Mouse (Mus musculus) Patski (cell line): ENCODE measurements around the gene 1300017J02Rik. TPM values are rescaled to one million over a fixed set of nuclear protein-coding genes. Genes with fewer than 3 reads are reported as not detected.

Experiments used
- ATAC-seq: fragments of 100-300 bp; one replicate; pipeline ENCODE4 v1.8.0; 2021
- CTCF ChIA-PET: fragments of 350-600 bp; sonication (Branson Sonifier 250); formaldehyde crosslinking; loops from one replicate; lab custom pipeline; 2022; ENCODE audit warnings: inconsistent platforms; lab: Charles Lee
- POLR2A ChIA-PET: fragments of 350-600 bp; sonication (Branson Sonifier 250); formaldehyde crosslinking; loops from one replicate; lab custom pipeline; 2022; ENCODE audit warnings: antibody characterized with exemption, inconsistent platforms; lab: Charles Lee
- DNase-seq: peaks from one replicate; pipeline ENCODE4 v3.0.0-alpha.2; 2011; ENCODE audit warnings: low read depth, low spot score
- H3K27me3 ChIP-seq: fragments of 371-371 bp; one replicate; pipeline ENCODE4 v1.5.1; 2021
- CTCF ChIP-seq: fragments of 100-300 bp; IDR thresholded peaks from one replicate; pipeline ENCODE4 v1.5.1; 2021
- in situ Hi-C: fragments of 300-500 bp; cut with MboI; formaldehyde crosslinking; loops from 3 replicates; pipeline ENCODE4 v1.11.1; 2018; ENCODE audit warnings: low pct_unique_long_range_greater_than_20kb, mixed read lengths
- polyA plus RNA-seq: library from polyadenylated mRNA; unstranded; gene quantifications from one replicate; pipeline ENCODE4 v1.2.3, GENCODE M21; 2021

Gene 1300017J02Rik
- polyA plus RNA-seq, 1 experiment from 2014 or later = 0.12 TPM

DNA sequence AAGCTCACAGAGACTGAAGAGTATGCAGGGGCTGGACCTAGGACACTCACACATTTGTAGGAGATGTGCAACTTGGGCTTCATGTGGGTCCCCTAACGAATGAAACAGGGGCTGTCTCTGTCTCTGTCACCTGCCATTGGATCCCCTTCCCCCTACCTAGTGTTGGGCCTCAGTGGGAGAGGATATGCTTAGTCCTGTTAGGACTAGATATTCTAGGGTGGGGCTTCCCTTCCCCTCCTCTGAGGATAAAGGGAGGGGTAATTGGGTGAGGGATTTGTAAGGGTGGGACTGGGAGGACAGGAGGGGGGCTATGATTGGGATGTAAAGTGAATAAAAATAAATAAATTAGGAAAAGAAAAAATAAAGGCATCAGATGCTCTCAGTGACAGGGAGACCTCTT is 29.2 kb downstream of the 1300017J02Rik start:
- ChIA-PET CTCF (no interaction called here), POLR2A (no interaction called here)
- no peak for ATAC-seq
- TF ChIP-seq CTCF = no peak
- in situ Hi-C loops = no loop called here
- H3K27me3 ChIP-seq = peaks cover 9% of the 10 kb centered on the region
- no peak for DNase-seq

DNA sequence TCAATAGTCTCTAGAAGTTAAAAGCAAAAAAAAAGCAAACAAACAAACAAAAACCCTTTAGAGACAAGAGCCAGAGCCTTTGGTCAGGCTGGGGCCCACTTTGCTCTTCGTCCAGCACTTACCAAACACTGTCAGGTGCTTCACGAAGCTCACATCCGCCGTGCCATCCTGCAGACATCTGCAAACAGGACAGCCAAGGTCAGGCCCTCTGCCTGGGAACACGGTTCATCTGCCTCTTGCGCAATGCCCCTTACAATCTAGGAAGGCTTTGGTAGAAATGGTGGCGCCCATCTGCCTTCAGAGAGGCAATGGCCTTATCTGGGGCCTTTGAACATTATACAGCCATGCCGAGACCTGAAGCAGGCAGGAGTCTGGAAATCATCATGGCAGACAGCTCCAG is 30.1 kb downstream of the 1300017J02Rik start:
- ChIA-PET POLR2A (no interaction called here), CTCF (no interaction called here)
- no peak for TF ChIP-seq CTCF
- in situ Hi-C loops = no loop called here
- H3K27me3 ChIP-seq = peaks cover 12% of the 10 kb centered on the region
- no peak for DNase-seq
- no peak for ATAC-seq

DNA sequence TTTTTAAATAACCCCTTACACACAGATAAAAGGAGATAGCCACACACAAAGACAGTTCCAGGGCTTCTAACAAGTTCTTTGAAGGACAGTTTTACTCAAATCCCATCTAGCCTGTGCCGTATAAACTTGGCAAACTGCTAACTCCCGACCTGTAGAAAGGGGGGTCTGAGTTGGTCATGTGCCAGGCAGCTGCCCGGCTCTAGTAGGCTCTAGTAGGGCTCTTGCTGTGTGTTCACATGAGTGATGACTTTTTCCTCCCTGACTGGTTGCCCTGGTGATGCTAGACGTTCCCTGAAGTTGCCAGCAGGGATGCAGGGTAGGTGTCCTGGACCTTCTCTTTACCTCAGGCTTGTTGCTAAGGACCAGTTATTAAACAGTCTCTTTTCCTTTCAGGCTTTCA is 33.8 kb downstream of the 1300017J02Rik start:
- DNase-seq (no peak), ATAC-seq (no peak)
- CTCF ChIA-PET = no interaction called here
- peaks cover 25% of the 10 kb centered on the region for H3K27me3 ChIP-seq
- POLR2A ChIA-PET = no interaction called here
- in situ Hi-C loops = no loop called here
- no peak for TF ChIP-seq CTCF

DNA sequence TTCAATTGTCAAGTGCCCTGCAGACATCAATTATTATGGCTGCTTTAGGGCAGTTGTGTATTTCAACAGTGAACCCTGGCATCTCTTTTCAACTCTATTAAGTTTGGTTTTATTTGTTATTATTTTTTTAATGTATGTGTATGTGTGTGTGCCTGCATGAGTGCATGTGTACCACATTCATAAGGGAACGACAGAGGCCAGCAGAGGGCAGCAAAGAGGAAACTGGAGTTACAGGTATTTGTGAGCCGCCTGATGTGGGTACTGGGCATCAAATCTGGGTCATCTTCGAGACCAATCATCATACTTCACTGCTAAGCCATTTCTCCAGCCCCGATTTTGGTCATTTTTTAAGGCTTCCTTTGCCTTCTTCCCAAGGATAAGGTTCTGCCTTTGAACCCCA is 39.1 kb downstream of the 1300017J02Rik start:
- CTCF ChIA-PET = no interaction called here
- H3K27me3 ChIP-seq = peaks cover 37% of the 10 kb centered on the region
- DNase-seq = no peak
- no peak for TF ChIP-seq CTCF
- in situ Hi-C loops = no loop called here
- ATAC-seq = no peak
- POLR2A ChIA-PET = no interaction called here

DNA sequence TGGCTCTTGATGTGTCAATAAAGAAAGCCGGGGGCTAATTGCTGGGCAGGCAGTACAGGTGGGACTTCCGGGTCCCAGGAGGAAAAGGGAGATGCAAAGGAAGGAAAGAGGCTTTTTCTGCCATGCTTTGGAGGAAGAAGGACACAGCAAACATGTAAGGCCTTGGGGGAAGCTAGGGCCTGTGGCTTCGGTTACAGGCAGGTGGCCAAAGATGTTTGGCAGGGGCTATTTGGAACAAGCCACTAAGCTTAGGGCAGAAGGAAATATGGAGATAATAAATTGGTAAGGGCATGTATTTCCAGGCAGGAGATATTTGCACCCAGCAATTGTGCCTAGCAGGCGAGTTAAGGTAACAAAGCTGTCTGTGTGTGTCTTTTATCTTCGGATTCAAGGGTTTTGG is 52.0 kb downstream of the 1300017J02Rik start:
- H3K27me3 ChIP-seq = peaks cover 29% of the 10 kb centered on the region
- in situ Hi-C loops = no loop called here
- ATAC-seq = no peak
- TF ChIP-seq CTCF = no peak
- ChIA-PET POLR2A (no interaction called here), CTCF (no interaction called here)
- DNase-seq = no peak

DNA sequence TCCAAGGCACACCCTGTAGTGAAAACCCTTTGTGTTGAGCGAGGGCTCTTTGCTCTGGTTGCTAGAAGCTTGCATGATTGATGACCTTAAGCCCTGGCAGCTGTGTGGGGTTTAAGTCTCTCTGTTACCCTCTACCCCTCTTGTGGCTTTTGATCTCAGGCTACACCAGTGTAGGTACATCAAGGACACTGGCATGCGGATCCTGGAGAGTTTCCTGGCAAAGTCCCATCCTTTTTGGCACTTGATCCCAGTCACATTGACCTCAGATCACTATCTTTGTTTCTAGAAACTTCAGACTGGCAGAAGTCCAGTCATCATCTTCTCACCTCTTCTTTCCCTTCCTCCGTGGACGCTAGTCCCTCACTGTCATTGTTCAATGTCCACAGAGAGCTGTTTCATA is 56.3 kb downstream of the 1300017J02Rik start:
- CTCF ChIA-PET = no interaction called here
- H3K27me3 ChIP-seq = peaks cover 31% of the 10 kb centered on the region
- POLR2A ChIA-PET = no interaction called here
- ATAC-seq = no peak
- TF ChIP-seq CTCF = no peak
- DNase-seq = no peak
- in situ Hi-C loops = no loop called here

DNA sequence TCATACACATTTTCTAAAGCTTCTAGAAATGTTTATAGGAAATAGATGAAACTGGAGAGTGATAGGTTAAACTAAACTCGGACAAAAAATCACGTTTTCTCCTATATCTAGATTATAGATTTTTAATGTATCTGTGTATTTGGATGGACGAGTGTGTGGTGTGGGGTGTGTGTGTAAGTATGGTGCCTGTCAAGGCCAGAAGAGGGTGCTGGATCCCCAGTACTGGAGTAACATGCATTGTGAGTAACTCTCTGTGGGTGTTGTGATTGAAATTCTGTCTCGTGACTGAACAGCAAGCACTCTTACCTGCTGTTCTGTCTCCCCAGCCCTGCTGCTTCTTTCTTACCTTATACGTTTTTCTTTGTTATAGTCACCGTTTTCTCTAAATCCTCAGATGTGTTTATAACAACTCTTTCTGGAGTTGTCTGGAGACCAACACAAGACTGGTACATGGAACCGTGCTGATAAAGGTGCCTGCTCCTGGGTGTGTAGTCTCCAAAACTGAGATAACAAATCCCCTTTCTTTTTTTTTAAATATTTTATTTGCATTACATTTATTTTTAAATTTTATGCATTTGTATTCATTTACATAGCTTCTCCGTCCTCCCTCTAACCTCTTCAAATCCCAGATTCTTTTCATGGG is 58.2 kb downstream of the 1300017J02Rik start:
- CTCF ChIA-PET = no interaction called here
- ATAC-seq = no peak
- no peak for TF ChIP-seq CTCF
- peaks cover 35% of the 10 kb centered on the region for H3K27me3 ChIP-seq
- POLR2A ChIA-PET = no interaction called here
- no peak for DNase-seq
- in situ Hi-C loops = no loop called here

DNA sequence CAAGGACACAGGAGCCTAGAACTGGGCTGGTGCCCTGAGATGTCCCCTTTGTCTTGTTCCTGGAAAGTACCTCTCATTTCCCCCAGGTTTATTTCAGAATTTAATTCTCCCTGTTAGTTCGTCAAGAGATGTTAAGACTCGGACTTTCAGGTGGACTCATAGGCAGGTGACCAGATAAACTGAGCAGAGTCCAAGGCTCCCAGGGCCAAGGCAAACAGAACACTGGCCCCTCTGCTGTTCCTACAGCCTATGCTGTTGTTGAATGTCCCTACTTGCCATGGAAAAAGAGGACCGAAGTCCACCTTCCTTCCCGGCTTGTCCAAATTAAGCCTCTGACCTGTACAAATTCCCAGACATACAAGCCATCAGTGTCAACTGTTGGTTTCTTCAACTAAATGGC is 61.2 kb downstream of the 1300017J02Rik start:
- ATAC-seq (no peak), DNase-seq (no peak)
- H3K27me3 ChIP-seq = peaks cover 35% of the 10 kb centered on the region
- in situ Hi-C loops = no loop called here
- POLR2A ChIA-PET = no interaction called here
- CTCF ChIA-PET = no interaction called here
- no peak for TF ChIP-seq CTCF

DNA sequence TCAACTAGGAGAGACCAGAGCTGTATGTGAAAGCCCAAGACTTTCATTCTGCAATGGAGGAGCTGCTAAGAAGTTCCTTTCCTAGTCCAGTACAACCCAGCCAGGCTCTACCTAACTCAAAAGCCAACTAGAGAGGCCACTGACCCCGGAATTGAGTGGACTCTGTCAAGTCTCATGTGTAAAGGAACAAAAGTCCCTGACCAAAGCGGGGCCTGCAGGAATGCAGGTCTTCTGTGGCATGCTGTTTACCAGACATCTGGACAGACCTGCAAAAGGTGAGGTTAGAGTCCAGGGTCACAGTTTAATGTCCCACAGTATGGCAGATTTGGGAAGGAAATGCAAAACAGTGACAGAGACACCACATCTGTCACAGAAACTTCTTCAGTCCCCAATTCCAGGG is 63.7 kb downstream of the 1300017J02Rik start:
- ATAC-seq = no peak
- H3K27me3 ChIP-seq = peaks cover 40% of the 10 kb centered on the region
- no peak for TF ChIP-seq CTCF
- DNase-seq = no peak
- in situ Hi-C loops = no loop called here
- ChIA-PET CTCF (interaction anchor here (1.4 kb wide), 1 partner anchor 10 kb away, joined by 3 read pairs; no protein-coding TSS in a partner anchor), POLR2A (no interaction called here)

DNA sequence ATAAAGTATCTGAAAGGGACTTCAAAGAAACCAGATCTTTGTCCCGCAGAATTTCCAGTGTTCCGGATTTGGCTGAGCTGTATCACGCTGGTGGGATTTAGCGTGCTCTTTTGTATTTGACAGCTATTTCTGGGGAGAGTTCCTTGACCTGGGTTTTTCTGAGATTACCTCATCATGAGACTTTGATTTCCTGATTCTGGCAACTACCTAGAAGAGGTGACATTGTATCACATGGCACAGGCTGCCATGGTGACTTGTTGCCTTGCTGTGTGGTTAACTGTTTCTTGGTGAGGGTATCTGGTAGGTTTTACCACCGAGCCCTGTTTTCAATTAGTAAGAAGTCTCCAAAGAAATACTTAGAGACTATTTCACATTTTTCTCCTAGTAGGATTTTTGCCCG is 65.4 kb downstream of the 1300017J02Rik start:
- peaks cover 38% of the 10 kb centered on the region for H3K27me3 ChIP-seq
- POLR2A ChIA-PET = interaction anchor here (0.6 kb wide), 1 partner anchor 29 kb away, joined by 3 read pairs; no protein-coding TSS in a partner anchor
- TF ChIP-seq CTCF = no peak
- in situ Hi-C loops = no loop called here
- no peak for DNase-seq
- CTCF ChIA-PET = no interaction called here
- ATAC-seq = no peak

DNA sequence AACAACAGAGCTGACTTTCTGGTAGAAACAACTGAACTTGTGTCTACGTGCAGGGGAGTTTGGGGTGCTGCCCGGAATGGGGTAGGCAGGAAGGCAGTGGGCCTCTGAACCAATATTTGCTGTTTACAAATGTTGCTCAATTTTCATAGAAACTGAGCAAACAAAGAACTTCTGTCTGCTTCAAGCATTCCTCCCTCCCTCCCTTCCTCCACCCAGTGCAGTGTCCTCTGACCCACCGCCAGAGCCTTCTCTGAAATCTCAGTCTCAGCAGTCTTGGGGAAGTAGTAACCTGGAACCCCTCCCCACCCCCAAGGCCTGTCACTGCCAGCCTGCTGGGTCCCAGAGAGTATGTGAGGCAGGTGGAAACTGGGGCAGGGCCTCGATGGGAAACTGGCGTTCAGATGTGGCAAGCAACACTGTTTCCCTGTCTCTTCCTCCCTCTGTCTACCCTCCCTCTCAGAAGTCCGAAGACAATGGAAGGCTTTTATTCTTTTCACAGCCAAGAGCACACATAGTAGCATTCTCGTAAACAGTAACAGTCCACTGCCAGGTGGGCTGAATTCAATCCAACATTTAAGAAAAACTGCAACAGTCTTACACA is 70.2 kb downstream of the 1300017J02Rik start:
- peaks cover 19% of the 10 kb centered on the region for H3K27me3 ChIP-seq
- POLR2A ChIA-PET = no interaction called here
- DNase-seq (no peak), ATAC-seq (no peak)
- in situ Hi-C loops = no loop called here
- CTCF ChIA-PET = interaction anchor here (0.7 kb wide), 1 partner anchor 81 kb away, joined by 3 read pairs; no protein-coding TSS in a partner anchor
- TF ChIP-seq CTCF = no peak
